Mouse (Mus musculus) naive thymus-derived CD4-positive, alpha-beta T cell, adult 2 months (primary cell): Measurements from ENCODE around the gene Fam71b.
"Not testable (repeated sequence)": the region's sequence is repeated elsewhere in the genome, so short reads cannot be mapped to it uniquely, and the experiment has no call there.

Experiments
- DNase-seq: peaks from one replicate; pipeline ENCODE4 v3.0.0-alpha.2; 2011; ENCODE audit warnings: low read depth

The Fam71b gene

GRCm38 (mm10) chr11:46384925-46385324, 11.4 kb upstream of the Fam71b start:
- peak; percentile 40 for DNase-seq

GRCm38 (mm10) chr11:46386556-46386955, 9.8 kb upstream of the Fam71b start:
- DNase-seq = peak; percentile 76

GRCm38 (mm10) chr11:46387061-46387460, 9.3 kb upstream of the Fam71b start:
- no peak for DNase-seq

- no peak for DNase-seq
Measured at GRCm38 (mm10) chr11:46388438-46388837, 7.9 kb upstream of the Fam71b start.

GRCm38 (mm10) chr11:46389336-46390117, 6.8 kb upstream of the Fam71b start, which contains the start of gene Itk:
Gene Itk (minus strand): TSS chr11:46389515.
- DNase-seq = peak; percentile 94

GRCm38 (mm10) chr11:46390621-46391020, 5.7 kb upstream of the Fam71b start:
- DNase-seq = peak; percentile 52

GRCm38 (mm10) chr11:46392890-46393289, 3.5 kb upstream of the Fam71b start:
- DNase-seq = no peak

GRCm38 (mm10) chr11:46393413-46393812, 2.9 kb upstream of the Fam71b start:
- peak; percentile 55 for DNase-seq

- DNase-seq = no peak
Measured at GRCm38 (mm10) chr11:46395088-46395487, 1.3 kb upstream of the Fam71b start.

- DNase-seq = peak; percentile 50
Measured at GRCm38 (mm10) chr11:46395698-46396097, 661 bp upstream of the Fam71b start.

GRCm38 (mm10) chr11:46396860-46397179, 461 bp downstream of the Fam71b start:
- no peak for DNase-seq

- DNase-seq = no peak
Measured at GRCm38 (mm10) chr11:46397900-46398299, 1.5 kb downstream of the Fam71b start.

- DNase-seq = no peak
Measured at GRCm38 (mm10) chr11:46398473-46398872, 2.1 kb downstream of the Fam71b start.

GRCm38 (mm10) chr11:46398933-46399383, 2.6 kb downstream of the Fam71b start:
- DNase-seq = peak; percentile 90

GRCm38 (mm10) chr11:46401555-46401954, 5.2 kb downstream of the Fam71b start:
- DNase-seq = no peak

- DNase-seq = peak; percentile 81
Measured at GRCm38 (mm10) chr11:46404986-46405385, 8.6 kb downstream of the Fam71b start.

- no peak for DNase-seq
Measured at GRCm38 (mm10) chr11:46406721-46407120, 10.4 kb downstream of the Fam71b start.

GRCm38 (mm10) chr11:46410018-46410563, 13.7 kb downstream of the Fam71b start:
- no peak for DNase-seq

GRCm38 (mm10) chr11:46418438-46418837, 22.1 kb downstream of the Fam71b start:
- no peak for DNase-seq

- no peak for DNase-seq
Measured at GRCm38 (mm10) chr11:46418860-46419259, 22.5 kb downstream of the Fam71b start.

- peak; percentile 82 for DNase-seq
Measured at GRCm38 (mm10) chr11:46421086-46421888, 24.9 kb downstream of the Fam71b start.

- not testable (repeated sequence) for DNase-seq
Measured at GRCm38 (mm10) chr11:46428131-46428530, 31.8 kb downstream of the Fam71b start.

GRCm38 (mm10) chr11:46430123-46430522, 33.8 kb downstream of the Fam71b start:
- DNase-seq = no peak
